Mouse (Mus musculus) bone marrow, adult 2 months (tissue): ENCODE measurements around the gene Cfap97d1. TPM values are rescaled to one million over a fixed set of nuclear protein-coding genes. Genes with fewer than 3 reads are reported as not detected.

Experiments used
- H3K27ac ChIP-seq: fragments of 200-500 bp; 2 replicates; pipeline ENCODE4 v1.5.1; 2012; ENCODE audit warnings: low read depth, mild to moderate bottlenecking, control low read depth, inconsistent platforms, low read length; ENCODE audit not compliant: control insufficient read depth, poor library complexity, insufficient read depth
- H3K4me1 ChIP-seq: fragments of 200-500 bp; 2 replicates; pipeline ENCODE4 v1.6.1; 2011; ENCODE audit warnings: low read length; ENCODE audit not compliant: control insufficient read depth, insufficient read depth
- H3K4me3 ChIP-seq: fragments of 200-500 bp; replicated peaks from 2 replicates; pipeline ENCODE3; 2011; ENCODE audit warnings: mild to moderate bottlenecking, low read depth, low read length, control low read depth; ENCODE audit not compliant: control insufficient read depth
- CTCF ChIP-seq: fragments of 200-500 bp; IDR thresholded peaks from 2 replicates; pipeline ENCODE4 v1.5.1; 2011; ENCODE audit warnings: low read length, control low read depth; ENCODE audit not compliant: control insufficient read depth, insufficient read depth
- POLR2A ChIP-seq: fragments of 200-500 bp; IDR thresholded peaks from 2 replicates; pipeline ENCODE4 v1.6.1; 2011; ENCODE audit warnings: low read depth, mild to moderate bottlenecking, control low read depth, low read length, borderline replicate concordance; ENCODE audit not compliant: control insufficient read depth
- whole genome bisulfite sequencing: fragments of 180-500 bp; shearing (Covaris S2); methylation state at CpG from one replicate; pipeline ENCODE4 v1.1.7; 2018; 5-methylcytosine and 5-hydroxymethylcytosine counted together
- polyA plus RNA-seq: library from polyadenylated mRNA; stranded (reverse); fragments of >200 nt; gene quantifications from 2 replicates; pipeline ENCODE4 v1.2.4, GENCODE M21; 2011; ENCODE audit warnings: low replicate concordance; ENCODE audit not compliant: missing spikeins, insufficient read depth, insufficient read length

Gene Cfap97d1
- polyA plus RNA-seq, 1 experiment = not detected

DNA sequence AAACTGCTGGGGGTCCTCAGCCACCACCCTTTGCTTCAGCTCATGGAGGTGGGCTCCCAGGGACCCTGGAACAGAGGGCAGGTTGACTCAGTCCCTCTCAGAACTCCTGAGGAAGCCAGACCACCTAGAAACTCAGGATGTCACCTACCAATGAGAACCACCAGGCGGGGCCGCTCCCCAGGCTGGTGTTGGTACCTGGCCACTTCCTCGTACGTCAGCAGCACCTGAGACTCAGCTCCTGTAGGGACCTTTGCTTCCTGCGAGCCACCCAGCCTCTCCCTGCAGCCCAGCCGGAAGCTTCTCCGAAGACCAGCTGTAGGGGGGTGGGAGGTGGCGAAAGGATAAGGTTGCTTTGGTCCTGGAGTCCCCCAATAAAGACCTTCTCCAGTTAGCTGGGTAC is 24.3 kb downstream of the Cfap97d1 start:
- Histone ChIP-seq H3K27ac (no peak overlapping the region), H3K4me1 (no peaks in the 10 kb centered on the region), H3K4me3 (no peak overlapping the region)
- TF ChIP-seq CTCF (no peak), POLR2A (no peak)
- 78% methylated on average over 8 of the region's 8 CpGs for WGBS

DNA sequence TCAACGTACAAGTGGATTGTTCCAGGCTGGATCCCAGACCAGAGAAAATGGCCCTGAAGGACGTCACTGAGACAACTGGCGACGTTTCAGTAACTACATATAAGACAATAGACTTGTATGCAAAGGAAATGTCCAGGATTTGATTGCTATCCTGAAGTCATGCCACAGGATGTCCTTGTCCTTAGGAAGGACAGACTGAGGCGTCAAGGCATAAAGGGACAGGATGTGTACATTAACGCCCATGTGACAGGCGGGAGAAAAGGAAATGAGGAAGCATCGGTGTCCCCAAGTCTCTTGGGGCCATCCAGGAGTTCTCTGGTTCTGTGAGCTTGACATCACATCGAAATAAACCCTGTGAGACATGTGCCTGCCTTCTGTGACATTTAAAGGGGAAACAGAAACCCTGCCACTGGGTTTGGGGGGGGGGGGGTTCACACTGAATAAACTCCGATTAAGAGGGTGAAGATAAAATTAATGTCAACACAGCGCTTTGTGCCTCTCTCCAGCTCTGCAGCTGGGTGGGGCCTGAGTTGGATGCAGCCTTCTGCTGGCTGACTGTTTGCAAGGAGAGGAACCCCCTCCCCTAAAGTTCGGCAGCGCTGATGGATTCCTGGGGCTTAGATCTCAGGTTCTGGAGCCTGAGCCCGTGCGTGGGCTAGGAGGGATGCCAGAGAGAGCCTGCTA is 25.0 kb downstream of the Cfap97d1 start:
- Histone ChIP-seq H3K4me3 (no peak overlapping the region), H3K27ac (no peak overlapping the region), H3K4me1 (no peaks in the 10 kb centered on the region)
- no peak for TF ChIP-seq CTCF
- 66% methylated on average over 15 of the region's 15 CpGs for WGBS

DNA sequence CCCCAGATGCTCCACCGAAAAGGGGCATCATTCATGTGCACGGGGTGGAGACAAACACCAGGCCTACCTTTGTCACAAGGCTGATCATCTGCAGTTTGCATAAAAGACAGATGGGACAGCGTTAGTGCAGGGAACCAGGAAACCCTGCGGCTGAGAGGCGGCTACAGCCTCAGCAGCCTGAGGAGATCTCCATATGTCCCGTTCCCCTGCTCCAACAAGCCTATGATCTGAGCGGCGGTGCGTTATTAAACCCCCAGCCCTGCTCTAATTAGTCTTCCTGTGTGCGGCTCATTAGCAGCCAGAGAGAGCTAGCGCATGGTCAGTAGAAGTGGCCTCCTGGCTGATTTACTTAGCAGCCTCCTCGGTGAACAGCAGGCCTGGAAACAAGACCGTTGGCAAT is 26.1 kb downstream of the Cfap97d1 start:
- WGBS = 86% methylated on average over 13 of the region's 13 CpGs

GRCm38 (mm10) chr11:102011510-102011909 is 27.4 kb downstream of the Cfap97d1 start:
- no peak overlapping the region for H3K27ac ChIP-seq
- no peaks in the 10 kb centered on the region for H3K4me1 ChIP-seq
- TF ChIP-seq POLR2A (no peak), CTCF (no peak)
- 85% methylated on average over 8 of the region's 8 CpGs for WGBS
- H3K4me3 ChIP-seq = no peak overlapping the region

More for the DNA sequence above, 26.1 kb downstream of the Cfap97d1 start:
- H3K27ac ChIP-seq = no peak overlapping the region
- no peak for TF ChIP-seq POLR2A
- TF ChIP-seq CTCF = no peak
- no peak overlapping the region for H3K4me3 ChIP-seq
- no peaks in the 10 kb centered on the region for H3K4me1 ChIP-seq

DNA sequence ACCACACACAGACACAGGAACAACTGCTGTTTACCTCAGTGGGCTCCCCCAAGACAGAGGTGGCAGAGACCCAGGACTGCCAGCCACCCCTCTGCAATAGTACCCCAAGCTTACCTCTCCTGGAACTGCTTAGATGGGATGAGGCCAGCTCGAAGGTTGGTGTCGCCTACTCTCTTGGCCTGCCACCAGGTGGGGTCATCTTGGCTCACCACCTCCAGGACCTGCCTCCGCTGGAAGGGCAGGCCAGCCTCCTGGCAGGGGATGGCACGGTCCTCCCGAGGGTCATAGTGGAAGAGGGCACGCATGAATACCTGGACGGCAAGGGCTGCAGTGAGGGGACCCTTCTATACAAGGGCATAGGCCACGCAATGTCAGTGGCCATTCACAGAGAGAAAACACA is 29.1 kb downstream of the Cfap97d1 start:
- WGBS = 82% methylated on average over 8 of the region's 8 CpGs
- no peak overlapping the region for H3K4me3 ChIP-seq
- H3K27ac ChIP-seq = no peak overlapping the region
- TF ChIP-seq POLR2A = no peak
- TF ChIP-seq CTCF = no peak
- H3K4me1 ChIP-seq = no peaks in the 10 kb centered on the region

GRCm38 (mm10) chr11:102015472-102015871 is 31.4 kb downstream of the Cfap97d1 start:
- TF ChIP-seq CTCF = no peak
- TF ChIP-seq POLR2A = no peak
- Histone ChIP-seq H3K4me1 (no peaks in the 10 kb centered on the region), H3K4me3 (no peak overlapping the region), H3K27ac (no peak overlapping the region)
- WGBS = 54% methylated on average over 6 of the region's 6 CpGs

DNA sequence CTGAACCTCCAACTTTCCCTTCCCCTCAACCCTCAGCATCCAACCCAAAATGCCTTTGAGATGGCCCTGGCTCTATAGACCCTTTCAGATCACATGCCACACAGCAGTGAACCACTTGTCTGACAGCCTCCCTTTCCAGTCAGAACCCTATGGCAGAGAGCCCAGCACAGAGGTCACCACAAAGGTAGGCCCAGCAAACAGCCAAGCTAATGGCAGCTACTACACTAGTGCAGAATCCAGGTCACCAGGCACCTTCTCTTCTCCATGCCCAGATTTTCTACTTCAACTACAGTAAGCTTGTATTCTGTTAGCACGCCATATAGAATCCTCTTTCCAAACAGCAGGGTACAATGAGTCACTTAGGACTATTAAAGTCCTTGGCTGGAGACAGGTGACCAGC is 32.1 kb downstream of the Cfap97d1 start:
- Histone ChIP-seq H3K27ac (no peak overlapping the region), H3K4me1 (no peaks in the 10 kb centered on the region), H3K4me3 (no peak overlapping the region)
- TF ChIP-seq CTCF = no peak
- no peak for TF ChIP-seq POLR2A
- WGBS = 69% methylated on average over 1 of the region's 1 CpGs

- H3K4me3 ChIP-seq = no peak overlapping the region
- 69% methylated on average over 9 of the region's 9 CpGs for whole genome bisulfite sequencing
- no peak overlapping the region for H3K27ac ChIP-seq
- H3K4me1 ChIP-seq = no peaks in the 10 kb centered on the region
- TF ChIP-seq POLR2A (no peak), CTCF (no peak)
These were observed 35.7 kb downstream of the Cfap97d1 start for GRCm38 (mm10) chr11:102019736-102020135.

DNA sequence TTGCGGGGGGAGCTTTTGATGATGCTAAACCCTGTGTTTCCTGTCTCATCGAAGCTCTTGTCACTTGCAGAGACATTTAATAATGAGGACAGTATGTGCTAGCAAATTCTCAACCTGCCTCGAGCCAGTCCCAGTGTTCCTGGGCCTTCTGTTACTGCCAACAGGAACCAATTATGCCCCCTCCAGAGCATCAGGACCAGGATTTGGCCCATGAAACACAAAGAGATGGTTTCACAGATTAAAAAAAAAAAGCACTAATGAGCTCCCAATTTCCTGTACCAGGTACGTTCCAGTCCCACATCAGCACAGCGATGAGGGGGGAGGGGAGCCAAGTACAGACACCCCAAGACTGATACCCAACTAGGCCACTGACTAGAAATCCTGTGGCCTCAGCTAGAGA is 37.1 kb downstream of the Cfap97d1 start:
- TF ChIP-seq CTCF (no peak), POLR2A (no peak)
- Histone ChIP-seq H3K27ac (no peak overlapping the region), H3K4me1 (no peaks in the 10 kb centered on the region), H3K4me3 (no peak overlapping the region)
- 70% methylated on average over 5 of the region's 5 CpGs for WGBS
